In genomic region chr15:5539301-5539928, GRCm38 (mm10) we compare ENCODE assay signal across 19 mouse cellular contexts.
DNase-seq lines count a peak whose midpoint lies in the region; ATAC-seq lines count a peak whose summit lies in the region.
"Had no signal": no experiment of that assay in that cellular context is flagged by ENCODE, and none has a peak within 500 bp of the region (broad histone marks: within the 10 kb centered on the region; RNA-seq: fewer than 3 reads in every experiment).

No protein-coding gene starts in this region.

- no peaks in the 10 kb centered on the region for H3K4me1 ChIP-seq in liver, embryonic 12.5 days
- H3K4me1 ChIP-seq: forebrain, embryonic 13.5 days; heart, embryonic 13.5 days; hindbrain, embryonic 12.5 days; liver, embryonic 15.5 days; neural tube, embryonic 13.5 days had no signal

- H3K9ac ChIP-seq in liver, embryonic 12.5 days: no peak overlapping the region
- H3K9ac ChIP-seq: forebrain, embryonic 13.5 days; heart, embryonic 13.5 days; hindbrain, embryonic 12.5 days; liver, embryonic 15.5 days; neural tube, embryonic 13.5 days had no signal

- H3K4me3 ChIP-seq in liver, embryonic 12.5 days: no peak overlapping the region
- H3K4me3 ChIP-seq: forebrain, embryonic 13.5 days; heart, embryonic 13.5 days; hindbrain, embryonic 12.5 days; liver, embryonic 15.5 days; neural tube, embryonic 13.5 days had no signal

- DNase-seq in liver (peak; percentile 12), MN1 (ENCODE audit: low spot score) (no peak)
- peak; percentile 48 for DNase-seq in CD4-positive, CD25-positive, alpha-beta regulatory T cell, adult 2 months (ENCODE audit: low read depth, low spot score)
- DNase-seq in fibroblast of lung, adult 2 months (ENCODE audit: low read depth): peak; percentile 49
- peak; percentile 36 to 55 for DNase-seq in monocyte, adult 2 months (ENCODE audit: low read depth in 1 of 2, low spot score in 2 of 2)
- DNase-seq in left cerebral cortex, postnatal 4 days: no peak
- no peak for DNase-seq in yolk sac, embryonic 10.5 days (ENCODE audit: low spot score)
- DNase-seq: adrenal gland, postnatal 36 days; cerebellum, adult 2 months; gastrocnemius, postnatal 10 days; kidney, adult 2 months; thymus, postnatal 36 days had no signal

- no peak overlapping the region for H3K27ac ChIP-seq in liver, embryonic 12.5 days
- H3K27ac ChIP-seq: forebrain, embryonic 13.5 days; heart, embryonic 13.5 days; hindbrain, embryonic 12.5 days; liver, embryonic 15.5 days; neural tube, embryonic 13.5 days had no signal

- WGBS in liver, embryonic 12.5 days (ENCODE audit: insufficient replicate concordance): 44% methylated on average over 4 of the region's 4 CpGs

- intact Hi-C loops in left cerebral cortex, postnatal 4 days (cut with DNase I): no loop called here

- H3K4me2 ChIP-seq in liver, embryonic 12.5 days: no peak overlapping the region
- H3K4me2 ChIP-seq: forebrain, embryonic 13.5 days; heart, embryonic 13.5 days; hindbrain, embryonic 12.5 days; liver, embryonic 15.5 days; neural tube, embryonic 13.5 days had no signal

- no peaks in the 10 kb centered on the region for H3K36me3 ChIP-seq in liver, embryonic 12.5 days
- H3K36me3 ChIP-seq: heart, embryonic 13.5 days; hindbrain, embryonic 12.5 days; liver, embryonic 15.5 days; neural tube, embryonic 13.5 days had no signal

- no peaks in the 10 kb centered on the region for H3K27me3 ChIP-seq in liver, embryonic 12.5 days (replicated peaks)
- H3K27me3 ChIP-seq: CH12.LX; forebrain, embryonic 13.5 days; heart, embryonic 13.5 days; hindbrain, embryonic 12.5 days; liver, embryonic 15.5 days; neural tube, embryonic 13.5 days had no signal

- no peaks in the 10 kb centered on the region for H3K9me3 ChIP-seq in liver, embryonic 12.5 days (replicated peaks)
- H3K9me3 ChIP-seq: forebrain, embryonic 13.5 days; heart, embryonic 13.5 days; hindbrain, embryonic 12.5 days; liver, embryonic 15.5 days; neural tube, embryonic 13.5 days had no signal

- no peak for ATAC-seq in liver, embryonic 12.5 days
- ATAC-seq: forebrain, embryonic 13.5 days had no signal

Comparison
In these comparisons a context has a peak if more than half of its experiments do, and no peak if none do; other contexts are left out.
1. DNase-seq: peak in liver (single experiment), CD4-positive, CD25-positive, alpha-beta regulatory T cell, adult 2 months (single experiment), fibroblast of lung, adult 2 months (single experiment) and monocyte, adult 2 months (2 of 2); none in left cerebral cortex, postnatal 4 days (single experiment), yolk sac, embryonic 10.5 days (single experiment) and MN1 (single experiment).